Mouse (Mus musculus): ENCODE measurements around the gene Wdr81.

- TF ChIP-seq CTCF (IDR thresholded peaks at IDR 0.05; ENCODE audit: extremely low read depth, insufficient read depth, low read length) (no peak), POLR2A (IDR thresholded peaks at IDR 0.05; ENCODE audit: extremely low read depth, insufficient read depth, low read length) (no peak)
These were observed 40.0 kb upstream of the Wdr81 start for GRCm38 (mm10) chr11:75494296-75495049.

Measured in cortical plate, adult 2 months (tissue).